ENCODE assay signal across 25 mouse cellular contexts in the genomic region with DNA sequence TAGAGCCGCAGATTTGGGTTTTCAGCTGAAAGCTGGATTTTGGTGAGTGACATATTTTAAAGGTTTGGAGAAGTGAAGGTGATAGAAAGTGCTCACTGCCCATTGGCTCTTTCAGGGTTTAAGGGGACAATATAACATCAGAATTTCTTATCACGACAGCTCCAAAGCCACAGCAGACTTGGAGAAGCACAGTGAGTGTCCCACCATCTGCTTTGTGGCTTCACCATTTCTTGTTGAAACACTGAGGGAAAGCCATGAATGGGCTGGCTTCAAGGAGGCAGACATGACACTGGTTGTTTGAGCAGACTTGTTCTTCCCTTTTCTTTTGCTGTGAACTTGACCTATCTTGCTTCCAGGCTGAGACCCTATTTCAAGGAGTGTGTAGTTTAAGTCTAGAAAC. TPM values are rescaled to one million over a fixed set of nuclear protein-coding genes. Genes with fewer than 3 reads are reported as not detected.
DNase-seq lines count a peak whose midpoint lies in the region; ATAC-seq and TF ChIP-seq lines count a peak whose summit lies in the region.
"Had no signal": no experiment of that assay in that cellular context is flagged by ENCODE, and none has a peak within 500 bp of the region (broad histone marks: within the 10 kb centered on the region; RNA-seq: fewer than 3 reads in every experiment).

No protein-coding gene starts in this region.

- no peak for DNase-seq in left cerebral cortex, adult 2 months (ENCODE audit: extremely low spot score in 1 of 2, low spot score in 2 of 2)
- DNase-seq in left cerebral cortex, postnatal 10 days (ENCODE audit: extremely low spot score in 1 of 2, low spot score in 2 of 2): no peak
- no peak for DNase-seq in urinary bladder, postnatal 36 days (ENCODE audit: low spot score in 2 of 2)
- DNase-seq in midbrain, embryonic 14.5 days: no peak
- DNase-seq: adrenal gland, postnatal 25 days; cerebellum, adult 18-20 months; cerebellum, adult 9-11 months; cerebellum, postnatal 36 days; gastrocnemius, adult 2 months; gastrocnemius, postnatal 25 days; heart, adult 11 months; heart, postnatal 36 days had no signal

- no peak for TF ChIP-seq CTCF in left cerebral cortex, adult 2 months (IDR thresholded peaks at IDR 0.05)

- intact Hi-C loops in left cerebral cortex, adult 2 months (cut with DNase I): no loop called here
- intact Hi-C loops in left cerebral cortex, postnatal 10 days (cut with DNase I): no loop called here

- no peak overlapping the region for H3K9ac ChIP-seq in liver, embryonic 15.5 days
- no peak overlapping the region for H3K9ac ChIP-seq in hindbrain, embryonic 12.5 days
- H3K9ac ChIP-seq in midbrain, embryonic 14.5 days (replicated peaks; ENCODE audit: low read length): no peak overlapping the region
- H3K9ac ChIP-seq: forebrain, embryonic 13.5 days; heart, embryonic 13.5 days had no signal

- ATAC-seq in common myeloid progenitor, adult 5-6 weeks (replicated peaks; ENCODE audit: low read depth, poor library complexity, severe bottlenecking): peak; percentile 51
- ATAC-seq in liver, embryonic 15.5 days (ENCODE audit: insufficient read depth): no peak
- no peak for ATAC-seq in hindbrain, embryonic 12.5 days (ENCODE audit: low FRiP score)
- no peak for ATAC-seq in midbrain, embryonic 14.5 days (ENCODE audit: low FRiP score, low TSS enrichment)
- ATAC-seq: activated CD4-positive, CD25-positive, alpha-beta regulatory T cell, adult 4 months; forebrain, embryonic 13.5 days; Patski had no signal

- H3K9me3 ChIP-seq in liver, embryonic 15.5 days (replicated peaks): no peaks in the 10 kb centered on the region
- H3K9me3 ChIP-seq in hindbrain, embryonic 12.5 days (replicated peaks): no peaks in the 10 kb centered on the region
- no peaks in the 10 kb centered on the region for H3K9me3 ChIP-seq in midbrain, embryonic 14.5 days (ENCODE audit: control insufficient read depth, low read length)
- H3K9me3 ChIP-seq: embryonic facial prominence, embryonic 10.5 days; forebrain, embryonic 13.5 days; heart, embryonic 13.5 days had no signal

- H3K4me1 ChIP-seq in liver, embryonic 15.5 days (replicated peaks): peaks cover 97% of the 10 kb centered on the region
- peaks cover 50% of the 10 kb centered on the region for H3K4me1 ChIP-seq in hindbrain, embryonic 12.5 days
- H3K4me1 ChIP-seq in midbrain, embryonic 14.5 days (ENCODE audit: control insufficient read depth, insufficient read depth, low read length): 0 out of 2 replicates have a peak, but pooled peaks cover 7% of the 10 kb centered on the region

- no peak overlapping the region for H3K4me3 ChIP-seq in left cerebral cortex, adult 2 months
- no peak overlapping the region for H3K4me3 ChIP-seq in liver, embryonic 15.5 days (replicated peaks)
- no peak overlapping the region for H3K4me3 ChIP-seq in hindbrain, embryonic 12.5 days
- H3K4me3 ChIP-seq in midbrain, embryonic 14.5 days (replicated peaks; ENCODE audit: low read depth, low read length): no peak overlapping the region
- H3K4me3 ChIP-seq: embryonic facial prominence, embryonic 10.5 days; forebrain, embryonic 13.5 days; gastrocnemius, adult 2 months; heart, embryonic 13.5 days had no signal

- 30% methylated on average over 2 of the region's 2 CpGs for WGBS in liver, embryonic 15.5 days (ENCODE audit: insufficient replicate concordance)
- 88% methylated on average over 2 of the region's 2 CpGs for WGBS in hindbrain, embryonic 12.5 days
- 92% methylated on average over 2 of the region's 2 CpGs for WGBS in midbrain, embryonic 14.5 days

- H3K27me3 ChIP-seq in liver, embryonic 15.5 days: no peaks in the 10 kb centered on the region
- H3K27me3 ChIP-seq in hindbrain, embryonic 12.5 days: no peaks in the 10 kb centered on the region
- H3K27me3 ChIP-seq in midbrain, embryonic 14.5 days (ENCODE audit: control insufficient read depth, insufficient read depth, low read length): no peaks in the 10 kb centered on the region
- H3K27me3 ChIP-seq: forebrain, embryonic 13.5 days; heart, embryonic 13.5 days had no signal

- H3K36me3 ChIP-seq in liver, embryonic 15.5 days (replicated peaks): peaks cover 21% of the 10 kb centered on the region
- no peaks in the 10 kb centered on the region; the same call in 1 of the 2 replicates for H3K36me3 ChIP-seq in hindbrain, embryonic 12.5 days
- H3K36me3 ChIP-seq in midbrain, embryonic 14.5 days (ENCODE audit: control insufficient read depth, insufficient read depth, low read length): no peaks in the 10 kb centered on the region
- H3K36me3 ChIP-seq: heart, embryonic 13.5 days had no signal

- H3K4me2 ChIP-seq in liver, embryonic 15.5 days: no peak overlapping the region
- no peak overlapping the region for H3K4me2 ChIP-seq in hindbrain, embryonic 12.5 days (replicated peaks)
- H3K4me2 ChIP-seq in midbrain, embryonic 14.5 days (ENCODE audit: low read length): no peak overlapping the region
- H3K4me2 ChIP-seq: forebrain, embryonic 13.5 days; heart, embryonic 13.5 days had no signal

- H3K27ac ChIP-seq in left cerebral cortex, adult 2 months: peak overlapping the region; percentile 42; the same call in 1 of the 2 replicates
- H3K27ac ChIP-seq in liver, embryonic 15.5 days (replicated peaks): peak overlapping the region; percentile 25
- no peak overlapping the region for H3K27ac ChIP-seq in hindbrain, embryonic 12.5 days
- no peak overlapping the region for H3K27ac ChIP-seq in midbrain, embryonic 14.5 days (replicated peaks; ENCODE audit: low read depth, low read length)
- H3K27ac ChIP-seq: embryonic facial prominence, embryonic 10.5 days; forebrain, embryonic 13.5 days; gastrocnemius, adult 2 months; heart, embryonic 13.5 days had no signal

RNA-seq across cellular contexts. Expression of gene Bcl11a, which starts 46.1 kb away (rescaled TPM):
- 100 to 1,000 TPM; 101 to 103 TPM for total RNA-seq in left cerebral cortex, adult 2 months (2021)
- 100 to 1,000 TPM; 142 to 145 TPM for total RNA-seq in left cerebral cortex, postnatal 10 days (2021)
- 66.2 and 92.3 TPM in 2 replicates for total RNA-seq in common myeloid progenitor, adult 5-6 weeks (2017)
- 24.7 and 25.2 TPM in 2 replicates for polyA plus RNA-seq in liver, embryonic 15.5 days (2015; fragmentation: Nextera tagmentation; extraction: Ambion mirVana)
- polyA plus RNA-seq in hindbrain, embryonic 12.5 days (2016; fragmentation: Nextera tagmentation; extraction: Ambion mirVana): 89.1 and 94.8 TPM in 2 replicates
- polyA plus RNA-seq in midbrain, embryonic 14.5 days (2014; fragmentation: Nextera tagmentation; extraction: Ambion mirVana): 117 and 121 TPM in 2 replicates
- total RNA-seq: gastrocnemius, adult 2 months had no signal
- polyA plus RNA-seq: C2C12, Patski had no signal

RNA-seq across cellular contexts. Expression of gene A830031A19Rik, which starts 49.1 kb away (rescaled TPM):
- total RNA-seq in left cerebral cortex, adult 2 months (2021): 1 to 10 TPM in 1 of 2 experiments, under 1 TPM in 1; 0.82 to 1.4 TPM
- total RNA-seq in left cerebral cortex, postnatal 10 days (2021): under 1 TPM; 0.49 to 0.94 TPM
- total RNA-seq in common myeloid progenitor, adult 5-6 weeks (2017): not detected in 2 replicates
- not detected in 2 replicates for polyA plus RNA-seq in liver, embryonic 15.5 days (2015; fragmentation: Nextera tagmentation; extraction: Ambion mirVana)
- not detected in 2 replicates for polyA plus RNA-seq in hindbrain, embryonic 12.5 days (2016; fragmentation: Nextera tagmentation; extraction: Ambion mirVana)
- 0.40 TPM in 1 of 2 replicates, not detected in the other for polyA plus RNA-seq in midbrain, embryonic 14.5 days (2014; fragmentation: Nextera tagmentation; extraction: Ambion mirVana)
- total RNA-seq: adrenal gland, adult 18-20 months; adrenal gland, postnatal 25 days; gastrocnemius, adult 2 months; gastrocnemius, postnatal 25 days; heart, postnatal 36 days had no signal
- polyA plus RNA-seq: activated CD4-positive, CD25-positive, alpha-beta regulatory T cell, adult 4 months; C2C12; embryonic facial prominence, embryonic 10.5 days; embryonic facial prominence, embryonic 14.5 days; forebrain, embryonic 13.5 days; heart, embryonic 13.5 days; heart, postnatal 0 days; hindbrain, embryonic 11.5 days; Patski had no signal

Comparison
In these comparisons a context has a peak if more than half of its experiments do, and no peak if none do; other contexts are left out.
1. H3K27ac ChIP-seq: peak in left cerebral cortex, adult 2 months (single experiment) and liver, embryonic 15.5 days (single experiment); none in hindbrain, embryonic 12.5 days (single experiment) and midbrain, embryonic 14.5 days (single experiment).